Mouse (Mus musculus): ENCODE data around the gene Actn4. TPM values are rescaled to one million over a fixed set of nuclear protein-coding genes. Genes with fewer than 3 reads are reported as not detected.

Actn4 gene
- polyA plus RNA-seq, 1 experiment from 2014 or later = 347 TPM

- Histone ChIP-seq H3K9ac (no peak overlapping the region), H3K27ac (peak overlapping the region; percentile 83), H3K9me3 (no peaks in the 10 kb centered on the region), H3K4me3 (no peak overlapping the region), H3K4me2 (no peak overlapping the region), H3K27me3 (no peaks in the 10 kb centered on the region), H3K36me3 (peaks cover 10% of the 10 kb centered on the region; the same call in 1 of the 2 replicates), H3K4me1 (peaks cover 53% of the 10 kb centered on the region)
- 37% methylated on average over 5 of the region's 5 CpGs for WGBS
- ATAC-seq (ENCODE audit: insufficient number of reproducible peaks, low FRiP score, low TSS enrichment, low read depth) = no peak
These were observed 31.7 kb downstream of the Actn4 start for GRCm38 (mm10) chr7:28930320-28931031.

- no peak for ATAC-seq (ENCODE audit: insufficient number of reproducible peaks, low FRiP score, low TSS enrichment, low read depth)
- peaks cover 61% of the 10 kb centered on the region for H3K4me1 ChIP-seq
- no peaks in the 10 kb centered on the region for H3K9me3 ChIP-seq
- H3K4me3 ChIP-seq = no peak overlapping the region
- no peak overlapping the region for H3K4me2 ChIP-seq
- no peaks in the 10 kb centered on the region for H3K27me3 ChIP-seq
- no peak overlapping the region for H3K9ac ChIP-seq
- H3K36me3 ChIP-seq = 0 out of 2 replicates have a peak, but pooled peaks cover 2% of the 10 kb centered on the region
- peak overlapping the region; percentile 83 for H3K27ac ChIP-seq
- 18% methylated on average over 3 of the region's 3 CpGs for WGBS
These were observed 32.8 kb downstream of the Actn4 start for GRCm38 (mm10) chr7:28929381-28929780.

GRCm38 (mm10) chr7:28926172-28926571 is 36.0 kb downstream of the Actn4 start:
- H3K27me3 ChIP-seq = no peaks in the 10 kb centered on the region
- H3K4me3 ChIP-seq = no peak overlapping the region
- 78% methylated on average over 2 of the region's 2 CpGs for WGBS
- ATAC-seq (ENCODE audit: insufficient number of reproducible peaks, low FRiP score, low TSS enrichment, low read depth) = no peak
- no peak overlapping the region for H3K9ac ChIP-seq
- H3K36me3 ChIP-seq = 0 out of 2 replicates have a peak, but pooled peaks cover 2% of the 10 kb centered on the region
- peak overlapping the region; percentile 91 for H3K27ac ChIP-seq
- H3K4me2 ChIP-seq = no peak overlapping the region
- H3K9me3 ChIP-seq = no peaks in the 10 kb centered on the region
- H3K4me1 ChIP-seq = peaks cover 72% of the 10 kb centered on the region

GRCm38 (mm10) chr7:28925317-28925716 is 36.8 kb downstream of the Actn4 start:
- H3K4me2 ChIP-seq = no peak overlapping the region
- H3K27ac ChIP-seq = peak overlapping the region; percentile 91
- no peak overlapping the region for H3K9ac ChIP-seq
- no peak for ATAC-seq (ENCODE audit: insufficient number of reproducible peaks, low FRiP score, low TSS enrichment, low read depth)
- H3K9me3 ChIP-seq = no peaks in the 10 kb centered on the region
- no peak overlapping the region for H3K4me3 ChIP-seq
- 0 out of 2 replicates have a peak, but pooled peaks cover 2% of the 10 kb centered on the region for H3K36me3 ChIP-seq
- peaks cover 72% of the 10 kb centered on the region for H3K4me1 ChIP-seq
- H3K27me3 ChIP-seq = no peaks in the 10 kb centered on the region
- WGBS = 20% methylated on average over 9 of the region's 9 CpGs

- Histone ChIP-seq H3K27me3 (no peaks in the 10 kb centered on the region), H3K4me3 (no peak overlapping the region), H3K4me2 (no peak overlapping the region), H3K36me3 (0 out of 2 replicates have a peak, but pooled peaks cover 2% of the 10 kb centered on the region), H3K9me3 (no peaks in the 10 kb centered on the region), H3K4me1 (peaks cover 73% of the 10 kb centered on the region), H3K9ac (no peak overlapping the region), H3K27ac (peak overlapping the region; percentile 91)
- ATAC-seq (ENCODE audit: insufficient number of reproducible peaks, low FRiP score, low TSS enrichment, low read depth) = no peak
- WGBS = 73% methylated on average over 3 of the region's 3 CpGs
These were observed 37.3 kb downstream of the Actn4 start for GRCm38 (mm10) chr7:28924802-28925201.

- H3K9me3 ChIP-seq = no peaks in the 10 kb centered on the region
- H3K4me3 ChIP-seq = no peak overlapping the region
- H3K9ac ChIP-seq = no peak overlapping the region; the same call in 1 of the 2 replicates
- H3K4me2 ChIP-seq = peak overlapping the region; percentile 14; the same call in 1 of the 2 replicates
- 12% methylated on average over 4 of the region's 4 CpGs for WGBS
- peaks cover 73% of the 10 kb centered on the region for H3K4me1 ChIP-seq
- peak overlapping the region; percentile 91 for H3K27ac ChIP-seq
- 0 out of 2 replicates have a peak, but pooled peaks have one; percentile 50 for ATAC-seq (ENCODE audit: insufficient number of reproducible peaks, low FRiP score, low TSS enrichment, low read depth)
- H3K27me3 ChIP-seq = no peaks in the 10 kb centered on the region
- H3K36me3 ChIP-seq = 0 out of 2 replicates have a peak, but pooled peaks cover 2% of the 10 kb centered on the region
These were observed 38.3 kb downstream of the Actn4 start for GRCm38 (mm10) chr7:28923865-28924291.

GRCm38 (mm10) chr7:28922606-28923005 is 39.5 kb downstream of the Actn4 start:
- Histone ChIP-seq H3K36me3 (peaks cover 11% of the 10 kb centered on the region), H3K4me1 (peaks cover 86% of the 10 kb centered on the region), H3K9me3 (no peaks in the 10 kb centered on the region), H3K27ac (peak overlapping the region; percentile 91), H3K27me3 (no peaks in the 10 kb centered on the region), H3K9ac (no peak overlapping the region), H3K4me3 (no peak overlapping the region), H3K4me2 (no peak overlapping the region)
- 49% methylated on average over 4 of the region's 4 CpGs for WGBS
- no peak for ATAC-seq (ENCODE audit: insufficient number of reproducible peaks, low FRiP score, low TSS enrichment, low read depth)

GRCm38 (mm10) chr7:28921722-28922465 is 40.2 kb downstream of the Actn4 start:
- Histone ChIP-seq H3K27me3 (no peaks in the 10 kb centered on the region), H3K27ac (peak overlapping the region; percentile 91), H3K4me1 (peaks cover 93% of the 10 kb centered on the region), H3K4me2 (no peak overlapping the region), H3K9ac (no peak overlapping the region), H3K4me3 (no peak overlapping the region), H3K36me3 (peaks cover 18% of the 10 kb centered on the region), H3K9me3 (no peaks in the 10 kb centered on the region)
- no peak for ATAC-seq (ENCODE audit: insufficient number of reproducible peaks, low FRiP score, low TSS enrichment, low read depth)
- WGBS = 76% methylated on average over 8 of the region's 8 CpGs

- Histone ChIP-seq H3K9me3 (no peaks in the 10 kb centered on the region), H3K4me1 (peaks cover 92% of the 10 kb centered on the region), H3K4me2 (no peak overlapping the region), H3K27me3 (no peaks in the 10 kb centered on the region), H3K9ac (no peak overlapping the region), H3K27ac (0 out of 2 replicates have a peak overlapping the region, but pooled peaks have one; percentile 91), H3K36me3 (peaks cover 24% of the 10 kb centered on the region), H3K4me3 (no peak overlapping the region)
- no peak for ATAC-seq (ENCODE audit: insufficient number of reproducible peaks, low FRiP score, low TSS enrichment, low read depth)
- WGBS = 87% methylated on average over 3 of the region's 3 CpGs
These were observed 41.0 kb downstream of the Actn4 start for GRCm38 (mm10) chr7:28921178-28921577.

- peaks cover 37% of the 10 kb centered on the region for H3K36me3 ChIP-seq
- no peak overlapping the region for H3K9ac ChIP-seq
- no peaks in the 10 kb centered on the region for H3K9me3 ChIP-seq
- no peak overlapping the region for H3K4me2 ChIP-seq
- no peaks in the 10 kb centered on the region for H3K27me3 ChIP-seq
- H3K4me3 ChIP-seq = no peak overlapping the region
- H3K4me1 ChIP-seq = peaks cover 78% of the 10 kb centered on the region
- 28% methylated on average over 6 of the region's 6 CpGs for WGBS
- ATAC-seq (ENCODE audit: insufficient number of reproducible peaks, low FRiP score, low TSS enrichment, low read depth) = peak; percentile 49
- H3K27ac ChIP-seq = peak overlapping the region; percentile 91
These were observed 42.3 kb downstream of the Actn4 start for GRCm38 (mm10) chr7:28919815-28920214.

- Histone ChIP-seq H3K9ac (no peak overlapping the region), H3K9me3 (no peaks in the 10 kb centered on the region), H3K36me3 (peaks cover 49% of the 10 kb centered on the region), H3K27ac (peak overlapping the region; percentile 91), H3K4me3 (no peak overlapping the region), H3K4me2 (no peak overlapping the region), H3K27me3 (no peaks in the 10 kb centered on the region), H3K4me1 (peaks cover 65% of the 10 kb centered on the region)
- WGBS = 67% methylated on average over 8 of the region's 8 CpGs
- no peak for ATAC-seq (ENCODE audit: insufficient number of reproducible peaks, low FRiP score, low TSS enrichment, low read depth)
These were observed 43.6 kb downstream of the Actn4 start for GRCm38 (mm10) chr7:28918540-28918939.

Data from limb, embryonic 15.5 days (tissue).